ENCODE assay signal across 24 mouse cellular contexts in genomic region chr5:76360786-76361185, GRCm38 (mm10). TPM values are rescaled to one million over a fixed set of nuclear protein-coding genes. Genes with fewer than 3 reads are reported as not detected.
DNase-seq lines count a peak whose midpoint lies in the region; ATAC-seq and TF ChIP-seq lines count a peak whose summit lies in the region.
"Had no signal": no experiment of that assay in that cellular context is flagged by ENCODE, and none has a peak within 500 bp of the region (broad histone marks: within the 10 kb centered on the region; RNA-seq: fewer than 3 reads in every experiment).

No protein-coding gene starts in this region.

- H3K4me2 ChIP-seq in embryonic facial prominence, embryonic 14.5 days (ENCODE audit: low read depth, low read length), result no peak overlapping the region
- H3K4me2 ChIP-seq in lung, postnatal 0 days (replicated peaks; ENCODE audit: low read depth, low read length), result no peak overlapping the region
- H3K4me2 ChIP-seq: embryonic facial prominence, embryonic 13.5 days; heart, embryonic 13.5 days; hindbrain, embryonic 13.5 days had no signal

- H3K4me1 ChIP-seq in embryonic facial prominence, embryonic 14.5 days (ENCODE audit: control insufficient read depth, insufficient read depth, low read length), result peaks cover 8% of the 10 kb centered on the region; the same call in 1 of the 2 replicates
- peaks cover 16% of the 10 kb centered on the region for H3K4me1 ChIP-seq in embryonic facial prominence, embryonic 10.5 days
- H3K4me1 ChIP-seq in lung, postnatal 0 days (ENCODE audit: insufficient read depth, low read depth, low read length), result peaks cover 4% of the 10 kb centered on the region; the same call in 1 of the 2 replicates

- TF ChIP-seq CTCF in lung, postnatal 0 days (IDR thresholded peaks at IDR 0.05), result no peak
- no peak for TF ChIP-seq CTCF in brain, embryonic 14.5 days (IDR thresholded peaks at IDR 0.05; ENCODE audit: borderline replicate concordance, extremely low read depth, insufficient read depth, insufficient read length)

- no peaks in the 10 kb centered on the region for H3K9me3 ChIP-seq in embryonic facial prominence, embryonic 14.5 days (ENCODE audit: control insufficient read depth, low read length)
- H3K9me3 ChIP-seq in embryonic facial prominence, embryonic 10.5 days, result no peaks in the 10 kb centered on the region
- H3K9me3 ChIP-seq in lung, postnatal 0 days (ENCODE audit: low read length), result no peaks in the 10 kb centered on the region
- H3K9me3 ChIP-seq: embryonic facial prominence, embryonic 13.5 days; forebrain, embryonic 10.5 days; heart, embryonic 13.5 days; hindbrain, embryonic 13.5 days had no signal

- no peak for TF ChIP-seq POLR2A in brain, embryonic 14.5 days (IDR thresholded peaks at IDR 0.05; ENCODE audit: borderline replicate concordance, extremely low read depth, insufficient read depth, insufficient read length, poor library complexity, severe bottlenecking)

- no peak overlapping the region for H3K27ac ChIP-seq in embryonic facial prominence, embryonic 14.5 days (replicated peaks; ENCODE audit: low read depth, low read length)
- H3K27ac ChIP-seq in embryonic facial prominence, embryonic 10.5 days (replicated peaks), result no peak overlapping the region
- no peak overlapping the region for H3K27ac ChIP-seq in lung, postnatal 0 days (ENCODE audit: low read length)
- H3K27ac ChIP-seq: embryonic facial prominence, embryonic 13.5 days; forebrain, embryonic 10.5 days; gastrocnemius, adult 2 months; heart, embryonic 13.5 days; hindbrain, embryonic 13.5 days; hindbrain, postnatal 0 days had no signal

- H3K36me3 ChIP-seq in embryonic facial prominence, embryonic 14.5 days (ENCODE audit: control insufficient read depth, insufficient read depth, low read length), result no peaks in the 10 kb centered on the region
- H3K36me3 ChIP-seq in embryonic facial prominence, embryonic 10.5 days (replicated peaks), result no peaks in the 10 kb centered on the region
- H3K36me3 ChIP-seq in lung, postnatal 0 days (ENCODE audit: insufficient read depth, low read length), result no peaks in the 10 kb centered on the region
- H3K36me3 ChIP-seq: embryonic facial prominence, embryonic 13.5 days; forebrain, embryonic 10.5 days; heart, embryonic 13.5 days; hindbrain, embryonic 13.5 days had no signal

- H3K9ac ChIP-seq in embryonic facial prominence, embryonic 14.5 days (ENCODE audit: low read depth, low read length), result no peak overlapping the region
- no peak overlapping the region for H3K9ac ChIP-seq in lung, postnatal 0 days (replicated peaks; ENCODE audit: low read depth)
- H3K9ac ChIP-seq: embryonic facial prominence, embryonic 13.5 days; heart, embryonic 13.5 days; hindbrain, embryonic 13.5 days had no signal

- TF ChIP-seq EP300 in lung, postnatal 0 days (IDR thresholded peaks at IDR 0.05), result no peak

- peaks cover 18% of the 10 kb centered on the region for H3K27me3 ChIP-seq in embryonic facial prominence, embryonic 14.5 days (replicated peaks; ENCODE audit: control insufficient read depth, insufficient read depth, low read length)
- peaks cover 48% of the 10 kb centered on the region for H3K27me3 ChIP-seq in embryonic facial prominence, embryonic 10.5 days (replicated peaks; ENCODE audit: low read depth, poor library complexity, severe bottlenecking)
- H3K27me3 ChIP-seq in lung, postnatal 0 days (replicated peaks; ENCODE audit: insufficient read depth, low read length), result 0 out of 2 replicates have a peak, but pooled peaks cover 6% of the 10 kb centered on the region

- DNase-seq in embryonic facial prominence, embryonic 14.5 days (ENCODE audit: low spot score), result peak; percentile 40
- DNase-seq in embryonic facial prominence, embryonic 10.5 days (ENCODE audit: low spot score), result no peak
- DNase-seq in lung, postnatal 0 days (ENCODE audit: low spot score), result peak; percentile 21
- no peak for DNase-seq in lung, postnatal 14 days
- peak; percentile 61 for DNase-seq in brain, embryonic 14.5 days (ENCODE audit: low read depth)
- DNase-seq in cerebellum, adult 8-10 months, result no peak
- no peak for DNase-seq in testis, postnatal 14 days (ENCODE audit: low spot score)
- DNase-seq: adrenal gland, postnatal 10 days; cerebellum, adult 2 months; cerebellum, postnatal 25 days; gastrocnemius, adult 2 months; gastrocnemius, postnatal 25 days; heart, adult 11 months; heart, postnatal 4 days; kidney, adult 11 months had no signal

- no peak for ATAC-seq in embryonic facial prominence, embryonic 14.5 days (ENCODE audit: low read depth)
- no peak for ATAC-seq in lung, postnatal 0 days
- ATAC-seq: hindbrain, postnatal 0 days had no signal

- no peak overlapping the region for H3K4me3 ChIP-seq in embryonic facial prominence, embryonic 14.5 days (ENCODE audit: low read depth, low read length)
- H3K4me3 ChIP-seq in embryonic facial prominence, embryonic 10.5 days, result no peak overlapping the region
- no peak overlapping the region for H3K4me3 ChIP-seq in lung, postnatal 0 days (ENCODE audit: low read depth, low read length)
- H3K4me3 ChIP-seq: embryonic facial prominence, embryonic 13.5 days; forebrain, embryonic 10.5 days; gastrocnemius, adult 2 months; heart, embryonic 13.5 days; hindbrain, embryonic 13.5 days had no signal

- 68% methylated on average over 4 of the region's 4 CpGs for WGBS in embryonic facial prominence, embryonic 14.5 days
- WGBS in embryonic facial prominence, embryonic 10.5 days, result 88% methylated on average over 4 of the region's 4 CpGs
- whole genome bisulfite sequencing in lung, postnatal 0 days, result 52% methylated on average over 4 of the region's 4 CpGs

RNA-seq across cellular contexts. Expression of gene Nmu, which starts 2.8 kb away (rescaled TPM):
- polyA plus RNA-seq in embryonic facial prominence, embryonic 14.5 days (2014; fragmentation: Nextera tagmentation; extraction: Ambion mirVana), result not detected in 2 replicates
- polyA plus RNA-seq in embryonic facial prominence, embryonic 10.5 days (2016; fragmentation: Nextera tagmentation; extraction: Ambion mirVana), result 0.38 and 0.67 TPM in 2 replicates
- 0.29 TPM in 2 replicates for polyA plus RNA-seq in lung, postnatal 0 days (2015; fragmentation: Nextera tagmentation; extraction: Ambion mirVana)
- 0.21 TPM in 1 of 2 replicates, not detected in the other for polyA plus RNA-seq in brain, embryonic 14.5 days (2012; rRNA removed)
- polyA plus RNA-seq: cerebellum, adult 2 months; cortical plate, adult 2 months; heart, embryonic 13.5 days; heart, postnatal 0 days had no signal

RNA-seq across cellular contexts. Expression of gene Pdcl2, which starts 29.8 kb away (rescaled TPM):
- not detected in 2 replicates for polyA plus RNA-seq in embryonic facial prominence, embryonic 14.5 days (2014; fragmentation: Nextera tagmentation; extraction: Ambion mirVana)
- polyA plus RNA-seq in embryonic facial prominence, embryonic 10.5 days (2016; fragmentation: Nextera tagmentation; extraction: Ambion mirVana), result not detected in 2 replicates
- not detected in 2 replicates for polyA plus RNA-seq in lung, postnatal 0 days (2015; fragmentation: Nextera tagmentation; extraction: Ambion mirVana)
- not detected in 2 replicates for polyA plus RNA-seq in brain, embryonic 14.5 days (2012; rRNA removed)
- polyA plus RNA-seq: C2C12; cerebellum, adult 2 months; cortical plate, adult 2 months; embryonic facial prominence, embryonic 13.5 days; forebrain, embryonic 10.5 days; heart, embryonic 13.5 days; heart, postnatal 0 days; hindbrain, embryonic 13.5 days; hindbrain, postnatal 0 days; intestine, embryonic 14.5 days had no signal

RNA-seq across cellular contexts. Expression of gene Clock, which starts 56.2 kb away (rescaled TPM):
- 12.6 and 13.2 TPM in 2 replicates for polyA plus RNA-seq in embryonic facial prominence, embryonic 14.5 days (2014; fragmentation: Nextera tagmentation; extraction: Ambion mirVana)
- 10.5 and 11.5 TPM in 2 replicates for polyA plus RNA-seq in embryonic facial prominence, embryonic 10.5 days (2016; fragmentation: Nextera tagmentation; extraction: Ambion mirVana)
- 11.4 and 11.5 TPM in 2 replicates for polyA plus RNA-seq in lung, postnatal 0 days (2015; fragmentation: Nextera tagmentation; extraction: Ambion mirVana)
- 13.6 and 16.3 TPM in 2 replicates for polyA plus RNA-seq in brain, embryonic 14.5 days (2012; rRNA removed)

Comparison
In these comparisons a context has a peak if more than half of its experiments do, and no peak if none do; other contexts are left out.
1. DNase-seq: peak in embryonic facial prominence, embryonic 14.5 days (single experiment), lung, postnatal 0 days (single experiment) and brain, embryonic 14.5 days (single experiment); none in embryonic facial prominence, embryonic 10.5 days (single experiment), lung, postnatal 14 days (single experiment), cerebellum, adult 8-10 months (single experiment) and testis, postnatal 14 days (single experiment).